Mouse (Mus musculus) stomach, embryonic 15.5 days (tissue): ENCODE data around the gene Mcm3. TPM values are rescaled to one million over a fixed set of nuclear protein-coding genes. Genes with fewer than 3 reads are reported as not detected.

Source experiments
- ATAC-seq: fragments of 200-750 bp; cut with Nextera tagmentation; 2 replicates; pipeline ENCODE4 v1.8.0; 2017; ENCODE audit warnings: low read depth, moderate number of reproducible peaks, moderate TSS enrichment; ENCODE audit not compliant: insufficient read depth, low FRiP score
- H3K27ac ChIP-seq: fragments of 300-500 bp; sonication (generic); 2 replicates; pipeline ENCODE4 v1.5.1; 2015; ENCODE audit warnings: mild to moderate bottlenecking, inconsistent platforms
- H3K27me3 ChIP-seq: fragments of 300-500 bp; sonication (generic); replicated peaks from 2 replicates; pipeline ENCODE4 v1.6.1; 2015; ENCODE audit warnings: inconsistent platforms
- H3K36me3 ChIP-seq: fragments of 300-500 bp; sonication (generic); 2 replicates; pipeline ENCODE4 v1.6.1; 2015; ENCODE audit warnings: inconsistent platforms
- H3K4me1 ChIP-seq: fragments of 300-500 bp; sonication (generic); 2 replicates; pipeline ENCODE4 v1.6.1; 2015; ENCODE audit warnings: inconsistent platforms
- H3K4me2 ChIP-seq: fragments of 300-500 bp; sonication (generic); 2 replicates; pipeline ENCODE4 v1.6.1; 2015; ENCODE audit warnings: mild to moderate bottlenecking, inconsistent platforms
- H3K4me3 ChIP-seq: fragments of 300-500 bp; sonication (generic); replicated peaks from 2 replicates; pipeline ENCODE4 v1.5.1; 2015; ENCODE audit warnings: inconsistent platforms
- H3K9ac ChIP-seq: fragments of 300-500 bp; sonication (generic); 2 replicates; pipeline ENCODE4 v1.6.1; 2015; ENCODE audit warnings: inconsistent platforms
- H3K9me3 ChIP-seq: fragments of 300-500 bp; sonication (generic); 2 replicates; pipeline ENCODE4 v1.6.1; 2016; ENCODE audit warnings: inconsistent platforms
- WGBS: fragments of 180-500 bp; shearing (Covaris S2); methylation state at CpG from one replicate; pipeline ENCODE4 v1.1.7; 2015; 5-methylcytosine and 5-hydroxymethylcytosine counted together
- polyA plus RNA-seq: library from polyadenylated mRNA; unstranded; fragments of >200 nt; fragmentation: Nextera tagmentation; extraction: Ambion mirVana; gene quantifications from 2 replicates; pipeline ENCODE4 v1.2.1, GENCODE M21; 2015

Gene Mcm3
- 116 and 120 TPM in 2 replicates for polyA plus RNA-seq

GRCm38 (mm10) chr1:20819771-20820605 is at the start of gene Mcm3:
Gene Mcm3, minus strand, starts transcription at chr1:20820312.
- ATAC-seq: peak; percentile 99
- Histone ChIP-seq H3K27ac (peak within 1 kb of the TSS; percentile 59; the same call in 1 of the 2 replicates), H3K36me3 (peaks cover 13% of the 10 kb centered on the region), H3K4me3 (peak within 1 kb of the TSS; percentile 78), H3K4me2 (peak within 1 kb of the TSS; percentile 78), H3K4me1 (peaks cover 10% of the 10 kb centered on the region), H3K9ac (peak within 1 kb of the TSS; percentile 84), H3K9me3 (no peaks in the 10 kb centered on the region), H3K27me3 (no peaks in the 10 kb centered on the region)
- WGBS: under 1% methylated on average over 52 of the region's 52 CpGs

GRCm38 (mm10) chr1:20868036-20868435 is 47.9 kb upstream of the Mcm3 start:
- Histone ChIP-seq H3K27ac (no peak overlapping the region), H3K4me2 (no peak overlapping the region), H3K36me3 (no peaks in the 10 kb centered on the region), H3K4me1 (peaks cover 3% of the 10 kb centered on the region; the same call in 1 of the 2 replicates), H3K9me3 (no peaks in the 10 kb centered on the region), H3K9ac (no peak overlapping the region), H3K4me3 (no peak overlapping the region), H3K27me3 (no peaks in the 10 kb centered on the region)
- 65% methylated on average over 9 of the region's 9 CpGs for WGBS
- ATAC-seq: no peak

GRCm38 (mm10) chr1:20867241-20867902 is 47.3 kb upstream of the Mcm3 start:
- WGBS: 46% methylated on average over 8 of the region's 8 CpGs
- Histone ChIP-seq H3K9ac (no peak overlapping the region), H3K9me3 (no peaks in the 10 kb centered on the region), H3K4me1 (peaks cover 6% of the 10 kb centered on the region; the same call in 1 of the 2 replicates), H3K36me3 (no peaks in the 10 kb centered on the region), H3K27ac (no peak overlapping the region), H3K4me2 (no peak overlapping the region), H3K4me3 (no peak overlapping the region), H3K27me3 (no peaks in the 10 kb centered on the region)
- ATAC-seq: no peak

GRCm38 (mm10) chr1:20863452-20864172 is 43.5 kb upstream of the Mcm3 start:
- H3K27me3 ChIP-seq: no peaks in the 10 kb centered on the region
- H3K27ac ChIP-seq: peak overlapping the region; percentile 59
- H3K36me3 ChIP-seq: no peaks in the 10 kb centered on the region
- 31% methylated on average over 5 of the region's 5 CpGs for WGBS
- ATAC-seq: peak; percentile 96
- H3K9ac ChIP-seq: no peak overlapping the region
- 0 out of 2 replicates have a peak, but pooled peaks cover 2% of the 10 kb centered on the region for H3K4me1 ChIP-seq
- H3K4me2 ChIP-seq: no peak overlapping the region
- no peaks in the 10 kb centered on the region for H3K9me3 ChIP-seq
- no peak overlapping the region for H3K4me3 ChIP-seq

- no peak for ATAC-seq
- H3K4me1 ChIP-seq: 0 out of 2 replicates have a peak, but pooled peaks cover 2% of the 10 kb centered on the region
- no peak overlapping the region for H3K4me3 ChIP-seq
- H3K36me3 ChIP-seq: no peaks in the 10 kb centered on the region
- no peaks in the 10 kb centered on the region for H3K27me3 ChIP-seq
- H3K9ac ChIP-seq: no peak overlapping the region
- no peak overlapping the region for H3K27ac ChIP-seq
- no peaks in the 10 kb centered on the region for H3K9me3 ChIP-seq
- H3K4me2 ChIP-seq: no peak overlapping the region
- WGBS: 76% methylated on average over 3 of the region's 3 CpGs
Measured at GRCm38 (mm10) chr1:20861865-20862264, 41.8 kb upstream of the Mcm3 start.

- H3K27ac ChIP-seq: no peak overlapping the region
- ATAC-seq: no peak
- H3K4me2 ChIP-seq: no peak overlapping the region
- H3K27me3 ChIP-seq: no peaks in the 10 kb centered on the region
- H3K36me3 ChIP-seq: no peaks in the 10 kb centered on the region
- H3K4me3 ChIP-seq: no peak overlapping the region
- WGBS: 63% methylated on average over 3 of the region's 3 CpGs
- no peak overlapping the region for H3K9ac ChIP-seq
- no peaks in the 10 kb centered on the region for H3K9me3 ChIP-seq
- 0 out of 2 replicates have a peak, but pooled peaks cover 2% of the 10 kb centered on the region for H3K4me1 ChIP-seq
Measured at GRCm38 (mm10) chr1:20860775-20861174, 40.7 kb upstream of the Mcm3 start.

DNA sequence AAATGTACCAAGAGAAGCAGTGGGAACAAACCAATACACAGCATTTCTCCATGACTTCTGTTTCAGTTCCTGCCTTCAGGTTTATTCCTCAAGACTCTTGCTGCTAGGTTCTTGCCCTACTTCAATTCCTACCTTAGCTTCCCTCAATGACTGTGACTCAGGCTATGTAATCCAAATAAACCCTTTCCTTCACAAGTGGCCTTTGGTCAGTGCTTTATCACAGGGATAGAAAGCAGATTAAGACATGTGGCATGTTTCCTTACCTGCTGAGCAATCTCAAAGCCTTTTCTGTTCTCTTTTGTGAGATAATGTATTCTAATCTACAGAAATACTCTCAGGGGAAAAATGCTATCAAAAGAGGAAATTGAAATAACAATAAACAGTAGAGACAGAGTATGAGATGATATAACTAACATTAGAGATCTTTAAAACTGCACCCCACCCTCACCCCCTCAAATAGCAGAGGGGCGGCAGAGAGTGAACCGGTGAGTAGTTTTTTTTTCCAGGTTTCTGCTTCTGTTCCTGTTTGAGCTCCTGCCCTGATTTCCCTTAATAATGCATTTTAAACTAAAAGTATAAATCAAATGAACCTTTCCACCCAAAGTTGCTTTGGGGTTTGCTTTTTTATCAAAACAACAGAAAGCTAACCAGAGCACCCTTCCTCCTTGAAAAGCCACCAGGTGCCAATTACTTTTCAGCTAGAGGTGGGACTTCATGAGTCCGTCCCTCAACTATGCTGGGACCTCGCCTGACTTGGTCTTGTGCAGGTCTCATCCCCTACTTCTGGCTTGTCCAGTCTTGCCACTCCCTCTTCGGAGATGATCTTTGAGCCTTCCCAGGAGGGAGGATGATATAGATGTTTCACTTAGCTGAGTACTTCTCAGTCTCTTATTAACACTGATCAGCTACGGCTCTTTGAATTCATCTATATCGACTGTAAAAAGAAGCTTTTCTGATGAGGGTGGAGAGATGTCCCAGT is 37.1 kb upstream of the Mcm3 start:
- H3K4me1 ChIP-seq: no peaks in the 10 kb centered on the region
- H3K9me3 ChIP-seq: no peaks in the 10 kb centered on the region
- 0 out of 2 replicates have a peak overlapping the region, but pooled peaks have one; percentile 11 for H3K27ac ChIP-seq
- H3K36me3 ChIP-seq: no peaks in the 10 kb centered on the region
- H3K4me3 ChIP-seq: no peak overlapping the region
- H3K27me3 ChIP-seq: no peaks in the 10 kb centered on the region
- ATAC-seq: peak; percentile 68
- 74% methylated on average over 7 of the region's 7 CpGs for WGBS
- H3K4me2 ChIP-seq: no peak overlapping the region
- no peak overlapping the region for H3K9ac ChIP-seq

DNA sequence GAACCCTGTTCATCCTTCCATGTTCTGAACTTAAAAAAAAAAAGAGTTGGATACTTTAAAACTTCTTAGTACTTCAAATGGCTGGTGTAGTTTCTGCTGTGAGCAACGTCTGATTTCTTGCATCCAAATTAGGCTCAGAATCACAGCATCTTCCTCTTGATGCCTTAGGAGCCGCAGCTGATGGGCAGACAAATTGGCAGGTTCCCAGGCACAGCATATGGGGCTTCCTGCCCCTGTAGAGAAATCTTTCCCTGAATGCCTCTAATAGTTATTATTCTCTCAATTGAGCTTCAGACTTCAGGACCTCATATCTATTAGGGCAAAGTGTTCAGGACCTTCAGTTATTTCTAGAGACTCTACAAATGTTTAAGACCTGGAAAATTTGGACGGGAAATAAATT is 19.8 kb upstream of the Mcm3 start:
- Histone ChIP-seq H3K9me3 (no peaks in the 10 kb centered on the region), H3K4me2 (no peak overlapping the region), H3K36me3 (no peaks in the 10 kb centered on the region), H3K27ac (no peak overlapping the region), H3K27me3 (no peaks in the 10 kb centered on the region), H3K4me3 (no peak overlapping the region), H3K4me1 (no peaks in the 10 kb centered on the region), H3K9ac (no peak overlapping the region)
- 80% methylated on average over 3 of the region's 3 CpGs for WGBS
- no peak for ATAC-seq

DNA sequence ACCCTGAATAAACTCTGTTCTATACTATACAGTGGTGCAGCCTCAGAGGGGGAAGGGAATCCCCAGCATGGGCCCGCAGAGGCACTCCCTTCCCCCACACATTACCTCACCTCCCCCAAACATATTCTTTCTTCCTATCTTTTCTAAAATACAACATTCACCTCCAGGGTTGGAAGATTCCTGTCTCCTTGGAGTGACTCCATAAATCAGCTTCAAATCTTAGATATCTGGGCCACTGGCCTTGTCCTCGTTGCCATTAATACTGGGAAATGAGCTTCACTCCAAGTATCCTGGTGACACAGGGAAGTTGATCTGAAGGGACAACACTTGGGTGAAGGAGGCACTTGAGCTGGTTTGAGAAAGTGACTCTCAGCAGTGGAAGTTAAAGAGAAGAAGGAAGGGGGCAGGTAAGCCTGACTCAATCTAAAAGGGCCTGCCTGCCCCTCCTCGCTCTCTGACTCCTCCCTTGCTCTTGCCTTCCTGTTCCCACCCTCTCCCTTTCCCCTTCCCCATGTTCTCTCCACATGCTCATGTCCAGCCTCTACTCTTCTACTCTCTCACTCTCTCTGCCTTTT is 16.5 kb upstream of the Mcm3 start:
- no peaks in the 10 kb centered on the region for H3K36me3 ChIP-seq
- no peak overlapping the region for H3K9ac ChIP-seq
- WGBS: 77% methylated on average over 3 of the region's 3 CpGs
- no peaks in the 10 kb centered on the region for H3K27me3 ChIP-seq
- no peak for ATAC-seq
- no peak overlapping the region for H3K4me2 ChIP-seq
- no peaks in the 10 kb centered on the region for H3K9me3 ChIP-seq
- no peak overlapping the region for H3K27ac ChIP-seq
- no peak overlapping the region for H3K4me3 ChIP-seq
- H3K4me1 ChIP-seq: no peaks in the 10 kb centered on the region

DNA sequence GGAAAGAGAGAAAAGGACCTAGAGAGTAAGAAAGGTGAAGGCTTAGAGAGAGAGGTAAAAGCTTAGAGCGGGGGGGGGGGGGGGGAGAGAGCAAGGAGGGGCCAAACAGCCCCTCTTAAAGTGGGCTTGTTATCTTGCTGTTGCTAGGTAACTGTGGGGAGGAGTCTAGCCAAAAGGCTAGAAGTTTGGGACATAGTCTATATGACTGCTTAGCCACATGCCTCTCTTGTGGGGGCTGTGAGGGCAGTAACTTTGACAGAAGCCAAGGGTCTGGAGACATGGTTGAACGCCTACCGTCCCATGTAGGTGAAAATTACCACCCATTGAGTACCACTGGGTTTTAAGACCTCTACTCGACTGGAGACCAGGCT is 13.0 kb upstream of the Mcm3 start:
- Histone ChIP-seq H3K4me1 (no peaks in the 10 kb centered on the region), H3K4me3 (no peak overlapping the region), H3K36me3 (no peaks in the 10 kb centered on the region), H3K4me2 (no peak overlapping the region), H3K27me3 (no peaks in the 10 kb centered on the region), H3K9me3 (no peaks in the 10 kb centered on the region), H3K27ac (no peak overlapping the region), H3K9ac (no peak overlapping the region)
- no peak for ATAC-seq
- WGBS: 78% methylated on average over 3 of the region's 4 CpGs
